Mouse (Mus musculus) liver, adult 2 months (tissue): ENCODE data around the gene Crtc2. TPM values are rescaled to one million over a fixed set of nuclear protein-coding genes. Genes with fewer than 3 reads are reported as not detected.

Experiments
- DNase-seq: peaks from one replicate; pipeline ENCODE4 v3.0.0-alpha.2; 2011; ENCODE audit warnings: low read depth, low spot score; ENCODE audit errors: extremely low read depth
- H3K27ac ChIP-seq: fragments of 200-500 bp; replicated peaks from 2 replicates; pipeline ENCODE4 v1.5.1; 2012; ENCODE audit warnings: low read depth, mild to moderate bottlenecking, control low read depth, inconsistent platforms, low read length; ENCODE audit not compliant: insufficient read depth
- H3K27me3 ChIP-seq: fragments of 200-500 bp; 2 replicates; pipeline ENCODE4 v1.6.1; 2012; ENCODE audit warnings: mild to moderate bottlenecking, moderate library complexity, low read length, inconsistent platforms; ENCODE audit not compliant: control insufficient read depth, insufficient read depth
- H3K36me3 ChIP-seq: fragments of 200-500 bp; 2 replicates; pipeline ENCODE4 v1.6.1; 2012; ENCODE audit warnings: low read length, inconsistent platforms; ENCODE audit not compliant: control insufficient read depth, insufficient read depth
- H3K4me1 ChIP-seq: fragments of 200-500 bp; 2 replicates; pipeline ENCODE4 v1.6.1; 2011; ENCODE audit warnings: low read length; ENCODE audit not compliant: control insufficient read depth, insufficient read depth
- H3K4me3 ChIP-seq: fragments of 200-500 bp; 2 replicates; pipeline ENCODE4 v1.5.1; 2011; ENCODE audit warnings: low read depth, mild to moderate bottlenecking, control low read depth, low read length, moderate library complexity; ENCODE audit not compliant: insufficient read depth
- H3K79me2 ChIP-seq: fragments of 200-500 bp; 2 replicates; pipeline ENCODE4 v1.6.1; 2012; ENCODE audit warnings: inconsistent platforms, mild to moderate bottlenecking, low read length, moderate library complexity; ENCODE audit not compliant: control insufficient read depth, insufficient read depth
- H3K9ac ChIP-seq: fragments of 200-500 bp; 2 replicates; pipeline ENCODE4 v1.6.1; 2012; ENCODE audit warnings: low read depth, mild to moderate bottlenecking, control low read depth, inconsistent platforms, low read length
- CTCF ChIP-seq: fragments of 200-500 bp; IDR thresholded peaks from 2 replicates; pipeline ENCODE4 v1.5.1; 2011; ENCODE audit warnings: low read depth, low read length, control low read depth
- POLR2A ChIP-seq: fragments of 200-500 bp; IDR thresholded peaks from 2 replicates; pipeline ENCODE4 v1.6.1; 2011; ENCODE audit warnings: low read length, control low read depth; ENCODE audit not compliant: insufficient read depth; ENCODE audit errors: extremely low read depth
- WGBS: fragments of 180-500 bp; shearing (Covaris S2); methylation state at CpG from one replicate; pipeline ENCODE4 v1.1.7; 2018; 5-methylcytosine and 5-hydroxymethylcytosine counted together
- polyA plus RNA-seq: library from polyadenylated mRNA; depleted of rRNA; stranded (reverse); fragments of >200 nt; gene quantifications from 2 replicates; pipeline ENCODE4 v1.2.3, GENCODE M21; 2012
- total RNA-seq: library from RNA; depleted of rRNA; stranded (reverse); fragments of >200 nt; gene quantifications from 2 replicates; pipeline ENCODE4 v1.2.3, GENCODE M21; 2014

Gene Crtc2
- total and polyA plus RNA-seq, 2 experiments: 6.8 to 34.4 TPM

DNA sequence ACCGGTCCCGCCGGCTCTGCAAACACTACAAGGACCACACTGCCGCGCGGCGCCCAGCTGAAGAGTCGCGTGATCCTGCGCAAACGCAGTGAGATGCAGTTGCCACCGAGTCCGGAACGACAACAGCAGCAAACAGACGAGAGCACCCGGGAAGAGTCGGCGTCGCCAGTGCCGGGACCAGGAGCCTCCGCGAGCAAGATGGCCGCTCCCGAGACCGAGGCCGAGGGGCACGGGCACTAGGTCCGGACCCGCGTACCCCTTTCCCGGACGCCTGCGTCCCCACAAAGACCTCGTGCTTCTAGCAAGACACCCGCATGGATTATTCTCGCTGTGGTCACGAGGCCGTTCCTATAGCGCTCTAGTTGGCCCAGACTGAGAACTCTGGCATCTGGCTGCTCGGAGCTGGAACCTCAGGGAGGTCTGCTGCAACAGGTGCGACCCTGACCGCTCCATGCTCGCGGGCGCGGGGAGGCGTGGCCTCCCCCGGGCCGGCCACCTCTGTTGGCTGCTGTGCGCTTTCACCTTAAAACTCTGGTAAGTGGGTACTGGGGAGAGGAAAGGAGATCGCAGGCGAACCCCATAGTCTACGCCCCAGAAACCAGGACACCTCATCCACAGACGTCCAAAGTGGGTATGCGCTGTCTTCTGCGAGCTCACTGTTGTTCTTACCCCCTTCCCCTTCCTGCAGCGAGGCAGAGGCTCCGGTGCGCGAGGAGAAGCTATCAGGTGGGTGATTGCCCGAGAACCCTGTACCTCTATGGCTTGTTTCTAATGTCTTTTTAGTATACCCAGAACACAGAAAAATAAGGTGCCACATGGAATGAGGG, 22.2 kb upstream of the Crtc2 start, which contains the start of gene Jtb:
Jtb (plus strand) TSS at position 91 of the 827 bp plus-strand sequence.
- WGBS: under 1% methylated on average over 61 of the region's 61 CpGs
- Histone ChIP-seq H3K27ac (peak within 1 kb of the TSS; percentile 87), H3K79me2 (no peaks in the 10 kb centered on the region), H3K9ac (peak within 1 kb of the TSS; percentile 89), H3K36me3 (peaks cover 16% of the 10 kb centered on the region), H3K27me3 (no peaks in the 10 kb centered on the region), H3K4me3 (peak within 1 kb of the TSS; percentile 84), H3K4me1 (peaks cover 6% of the 10 kb centered on the region)
- DNase-seq: peak; percentile 90
- TF ChIP-seq POLR2A (peak; percentile 88), CTCF (no peak)

- Histone ChIP-seq H3K36me3 (no peaks in the 10 kb centered on the region), H3K9ac (no peak overlapping the region), H3K27ac (no peak overlapping the region), H3K4me1 (peaks cover 3% of the 10 kb centered on the region; the same call in 1 of the 2 replicates), H3K79me2 (no peaks in the 10 kb centered on the region), H3K4me3 (no peak overlapping the region), H3K27me3 (no peaks in the 10 kb centered on the region)
- DNase-seq: peak; percentile 67
- TF ChIP-seq CTCF (no peak), POLR2A (no peak)
- 87% methylated on average over 2 of the region's 2 CpGs for WGBS
Measured at GRCm38 (mm10) chr3:90241251-90241650, 12.7 kb upstream of the Crtc2 start.

GRCm38 (mm10) chr3:90241669-90242358, 12.1 kb upstream of the Crtc2 start:
- TF ChIP-seq POLR2A (no peak), CTCF (no peak)
- WGBS: 89% methylated on average over 10 of the region's 10 CpGs
- Histone ChIP-seq H3K9ac (no peak overlapping the region), H3K27me3 (no peaks in the 10 kb centered on the region), H3K4me1 (peaks cover 3% of the 10 kb centered on the region; the same call in 1 of the 2 replicates), H3K36me3 (no peaks in the 10 kb centered on the region), H3K27ac (no peak overlapping the region), H3K79me2 (no peaks in the 10 kb centered on the region), H3K4me3 (no peak overlapping the region)
- no peak for DNase-seq

GRCm38 (mm10) chr3:90242984-90243775, 10.8 kb upstream of the Crtc2 start, which contains the start of gene Creb3l4:
TSS of gene Creb3l4 (minus strand) at chr3:90243512.
- peaks cover 5% of the 10 kb centered on the region; the same call in 1 of the 2 replicates for H3K4me1 ChIP-seq
- H3K27ac ChIP-seq: no peak within 1 kb of the TSS
- H3K9ac ChIP-seq: no peak within 1 kb of the TSS
- peak within 1 kb of the TSS; percentile 3; the same call in 1 of the 2 replicates for H3K4me3 ChIP-seq
- DNase-seq: no peak
- H3K36me3 ChIP-seq: no peaks in the 10 kb centered on the region
- H3K79me2 ChIP-seq: no peaks in the 10 kb centered on the region; the same call in 1 of the 2 replicates
- TF ChIP-seq CTCF (no peak), POLR2A (no peak)
- no peaks in the 10 kb centered on the region for H3K27me3 ChIP-seq
- WGBS: 46% methylated on average over 19 of the region's 19 CpGs

- Histone ChIP-seq H3K9ac (no peak overlapping the region), H3K27me3 (no peaks in the 10 kb centered on the region), H3K79me2 (peaks cover 6% of the 10 kb centered on the region; the same call in 1 of the 2 replicates), H3K27ac (no peak overlapping the region), H3K4me3 (no peak overlapping the region), H3K36me3 (0 out of 2 replicates have a peak, but pooled peaks cover 3% of the 10 kb centered on the region), H3K4me1 (peaks cover 2% of the 10 kb centered on the region; the same call in 1 of the 2 replicates)
- no peak for DNase-seq
- no peak for TF ChIP-seq CTCF
- 60% methylated on average over 2 of the region's 2 CpGs for WGBS
Measured at GRCm38 (mm10) chr3:90245406-90245805, 8.6 kb upstream of the Crtc2 start.
